Mouse (Mus musculus): Measurements from ENCODE around the gene Proser2.

GRCm38 (mm10) chr2:6071598-6072440 lies 58.2 kb downstream of the Proser2 start:
- TF ChIP-seq MAX (IDR thresholded peaks at IDR 0.05) (no peak), FOSL1 (IDR thresholded peaks at IDR 0.05; ENCODE audit: insufficient read depth, low read length, poor library complexity, severe bottlenecking) (no peak), CEBPB (IDR thresholded peaks at IDR 0.05; ENCODE audit: low read depth) (no peak), CTCF (IDR thresholded peaks at IDR 0.05; ENCODE audit: control insufficient read depth, insufficient read depth, insufficient read length) (no peak), MYOD1 (IDR thresholded peaks at IDR 0.05; ENCODE audit: control insufficient read depth, insufficient read length, low read depth) (no peak), USF1 (IDR thresholded peaks at IDR 0.05; ENCODE audit: low read depth) (no peak), MYOG (IDR thresholded peaks at IDR 0.05; ENCODE audit: control insufficient read depth, extremely low read depth, insufficient read length) (no peak)

All from C2C12 (cell line).